Mouse (Mus musculus): ENCODE measurements at regions not wholly inside any gene's neighbourhood (a gene's known extent, or its start where the extent isn't known, plus 50 kb on each side); places are given as distances from the start of the nearest gene placed in this dataset.
A peak's percentile ranks its signal among the peaks of the same experiment; 100 is the strongest.
"Not testable (repeated sequence)": the region's sequence is repeated elsewhere in the genome, so short reads cannot be mapped to it uniquely, and the experiment has no call there.

GRCm38 (mm10) chr3:98968811-98969210 lies 75.8 kb upstream of the Hao2 start:
- Histone ChIP-seq H3K9me3 (replicated peaks) (no peaks in the 10 kb centered on the region), H3K4me2 (no peak overlapping the region), H3K4me3 (replicated peaks) (no peak overlapping the region), H3K27me3 (replicated peaks) (no peaks in the 10 kb centered on the region), H3K4me1 (no peaks in the 10 kb centered on the region), H3K27ac (replicated peaks) (no peak overlapping the region), H3K36me3 (no peaks in the 10 kb centered on the region), H3K9ac (replicated peaks) (no peak overlapping the region)
- ATAC-seq (ENCODE audit: low FRiP score) = peak; percentile 76; the same call in 1 of the 2 replicates
- WGBS = 42% methylated on average over 4 of the region's 4 CpGs

GRCm38 (mm10) chr3:98975777-98976176 lies 82.7 kb upstream of the Hao2 start:
- WGBS = 7% methylated on average over 3 of the region's 3 CpGs
- Histone ChIP-seq H3K9ac (replicated peaks) (no peak overlapping the region), H3K4me1 (no peaks in the 10 kb centered on the region), H3K36me3 (no peaks in the 10 kb centered on the region), H3K27me3 (replicated peaks) (no peaks in the 10 kb centered on the region), H3K4me2 (no peak overlapping the region), H3K9me3 (replicated peaks) (no peaks in the 10 kb centered on the region), H3K27ac (replicated peaks) (no peak overlapping the region), H3K4me3 (replicated peaks) (no peak overlapping the region)
- 0 out of 2 replicates have a peak, but pooled peaks have one; percentile 63 for ATAC-seq (ENCODE audit: low FRiP score)

- WGBS = 95% methylated on average over 1 of the region's 1 CpGs
- Histone ChIP-seq H3K36me3 (no peaks in the 10 kb centered on the region), H3K9me3 (replicated peaks) (no peaks in the 10 kb centered on the region), H3K27me3 (replicated peaks) (no peaks in the 10 kb centered on the region), H3K4me3 (replicated peaks) (no peak overlapping the region), H3K27ac (replicated peaks) (no peak overlapping the region), H3K4me1 (no peaks in the 10 kb centered on the region), H3K4me2 (no peak overlapping the region), H3K9ac (replicated peaks) (no peak overlapping the region)
- ATAC-seq (ENCODE audit: low FRiP score) = no peak
Observed at GRCm38 (mm10) chr3:98982787-98983186, 89.7 kb upstream of the Hao2 start.

- ATAC-seq (ENCODE audit: low FRiP score); H3K36me3 ChIP-seq: not testable (repeated sequence)
Observed at GRCm38 (mm10) chr3:98987266-98987665, 94.2 kb upstream of the Hao2 start.

GRCm38 (mm10) chr3:98990801-98991200 lies 97.8 kb upstream of the Hao2 start:
- peak; percentile 83 for ATAC-seq (ENCODE audit: low FRiP score)
- H3K36me3 ChIP-seq = no peaks in the 10 kb centered on the region
- peak overlapping the region; percentile 1; the same call in 1 of the 2 replicates for H3K4me2 ChIP-seq
- H3K4me1 ChIP-seq = no peaks in the 10 kb centered on the region
- H3K9ac ChIP-seq (replicated peaks) = no peak overlapping the region
- H3K27ac ChIP-seq (replicated peaks) = no peak overlapping the region
- H3K27me3 ChIP-seq (replicated peaks) = no peaks in the 10 kb centered on the region
- H3K9me3 ChIP-seq (replicated peaks) = no peaks in the 10 kb centered on the region
- no peak overlapping the region for H3K4me3 ChIP-seq (replicated peaks)
- WGBS = 35% methylated on average over 10 of the region's 10 CpGs

More at GRCm38 (mm10) chr3:98987266-98987665, 94.2 kb upstream of the Hao2 start:
- not testable (repeated sequence) for H3K4me3 ChIP-seq (replicated peaks); H3K27me3 ChIP-seq (replicated peaks); H3K9ac ChIP-seq (replicated peaks); H3K4me2 ChIP-seq; H3K27ac ChIP-seq (replicated peaks); H3K9me3 ChIP-seq (replicated peaks); H3K4me1 ChIP-seq
- WGBS = 73% methylated on average over 2 of the region's 2 CpGs

- no peak overlapping the region for H3K9ac ChIP-seq (replicated peaks)
- H3K4me1 ChIP-seq = no peaks in the 10 kb centered on the region
- H3K4me3 ChIP-seq (replicated peaks) = no peak overlapping the region
- H3K27me3 ChIP-seq (replicated peaks) = no peaks in the 10 kb centered on the region
- H3K4me2 ChIP-seq = no peak overlapping the region
- no peak overlapping the region for H3K27ac ChIP-seq (replicated peaks)
- WGBS = 78% methylated on average over 6 of the region's 6 CpGs
- ATAC-seq (ENCODE audit: low FRiP score) = no peak
- H3K9me3 ChIP-seq (replicated peaks) = no peaks in the 10 kb centered on the region
- no peaks in the 10 kb centered on the region for H3K36me3 ChIP-seq
Observed at GRCm38 (mm10) chr3:98991276-98991675, 98.2 kb upstream of the Hao2 start.

- Histone ChIP-seq H3K4me3 (replicated peaks) (no peak overlapping the region), H3K4me2 (no peak overlapping the region), H3K27me3 (replicated peaks) (no peaks in the 10 kb centered on the region), H3K4me1 (no peaks in the 10 kb centered on the region), H3K9ac (replicated peaks) (no peak overlapping the region), H3K36me3 (no peaks in the 10 kb centered on the region), H3K9me3 (replicated peaks) (no peaks in the 10 kb centered on the region), H3K27ac (replicated peaks) (no peak overlapping the region)
- ATAC-seq (ENCODE audit: low FRiP score) = no peak
Observed at GRCm38 (mm10) chr3:98994086-98994485, 101.0 kb upstream of the Hao2 start.

- H3K27me3 ChIP-seq (replicated peaks) = no peaks in the 10 kb centered on the region
- no peak overlapping the region for H3K9ac ChIP-seq (replicated peaks)
- no peaks in the 10 kb centered on the region for H3K36me3 ChIP-seq
- H3K4me1 ChIP-seq = no peaks in the 10 kb centered on the region
- H3K9me3 ChIP-seq (replicated peaks) = no peaks in the 10 kb centered on the region
- WGBS = 85% methylated on average over 1 of the region's 1 CpGs
- no peak for ATAC-seq (ENCODE audit: low FRiP score)
- no peak overlapping the region for H3K27ac ChIP-seq (replicated peaks)
- no peak overlapping the region for H3K4me2 ChIP-seq
- no peak overlapping the region for H3K4me3 ChIP-seq (replicated peaks)
Observed at GRCm38 (mm10) chr3:99030636-99031035, 110.2 kb upstream of the Wars2 start.

- H3K4me1 ChIP-seq = no peaks in the 10 kb centered on the region
- H3K27me3 ChIP-seq (replicated peaks) = no peaks in the 10 kb centered on the region
- no peak overlapping the region for H3K4me3 ChIP-seq (replicated peaks)
- H3K27ac ChIP-seq (replicated peaks) = no peak overlapping the region
- no peak overlapping the region for H3K4me2 ChIP-seq
- H3K9me3 ChIP-seq (replicated peaks) = no peaks in the 10 kb centered on the region
- H3K9ac ChIP-seq (replicated peaks) = no peak overlapping the region
- no peak for ATAC-seq (ENCODE audit: low FRiP score)
- H3K36me3 ChIP-seq = no peaks in the 10 kb centered on the region
- 72% methylated on average over 6 of the region's 6 CpGs for WGBS
Observed at GRCm38 (mm10) chr3:99046190-99046589, 94.7 kb upstream of the Wars2 start.

GRCm38 (mm10) chr3:99047156-99047555 lies 93.7 kb upstream of the Wars2 start:
- Histone ChIP-seq H3K9ac (replicated peaks) (no peak overlapping the region), H3K4me3 (replicated peaks) (no peak overlapping the region), H3K9me3 (replicated peaks) (no peaks in the 10 kb centered on the region), H3K36me3 (no peaks in the 10 kb centered on the region), H3K27me3 (replicated peaks) (no peaks in the 10 kb centered on the region), H3K4me1 (no peaks in the 10 kb centered on the region), H3K4me2 (no peak overlapping the region), H3K27ac (replicated peaks) (no peak overlapping the region)
- no peak for ATAC-seq (ENCODE audit: low FRiP score)
- 76% methylated on average over 5 of the region's 5 CpGs for WGBS

- WGBS = 51% methylated on average over 2 of the region's 2 CpGs
- Histone ChIP-seq H3K27ac (replicated peaks) (no peak overlapping the region), H3K9ac (replicated peaks) (no peak overlapping the region), H3K9me3 (replicated peaks) (no peaks in the 10 kb centered on the region), H3K4me3 (replicated peaks) (no peak overlapping the region), H3K4me2 (no peak overlapping the region), H3K36me3 (no peaks in the 10 kb centered on the region), H3K4me1 (no peaks in the 10 kb centered on the region), H3K27me3 (replicated peaks) (no peaks in the 10 kb centered on the region)
- ATAC-seq (ENCODE audit: low FRiP score) = no peak
Observed at GRCm38 (mm10) chr3:99049305-99049704, 91.6 kb upstream of the Wars2 start.

- Histone ChIP-seq H3K9ac (replicated peaks) (no peak overlapping the region), H3K4me3 (replicated peaks) (no peak overlapping the region), H3K27ac (replicated peaks) (no peak overlapping the region), H3K9me3 (replicated peaks) (no peaks in the 10 kb centered on the region), H3K36me3 (no peaks in the 10 kb centered on the region), H3K4me1 (no peaks in the 10 kb centered on the region), H3K27me3 (replicated peaks) (no peaks in the 10 kb centered on the region), H3K4me2 (no peak overlapping the region)
- no peak for ATAC-seq (ENCODE audit: low FRiP score)
- WGBS = 87% methylated on average over 4 of the region's 4 CpGs
Observed at GRCm38 (mm10) chr3:99052176-99052575, 88.7 kb upstream of the Wars2 start.

- no peak overlapping the region for H3K4me2 ChIP-seq
- no peaks in the 10 kb centered on the region for H3K27me3 ChIP-seq (replicated peaks)
- no peak for ATAC-seq (ENCODE audit: low FRiP score)
- H3K9ac ChIP-seq (replicated peaks) = no peak overlapping the region
- H3K4me1 ChIP-seq = no peaks in the 10 kb centered on the region
- H3K36me3 ChIP-seq = no peaks in the 10 kb centered on the region
- WGBS = 89% methylated on average over 3 of the region's 3 CpGs
- H3K27ac ChIP-seq (replicated peaks) = no peak overlapping the region
- H3K9me3 ChIP-seq (replicated peaks) = no peaks in the 10 kb centered on the region
- H3K4me3 ChIP-seq (replicated peaks) = no peak overlapping the region
Observed at GRCm38 (mm10) chr3:99067168-99067567, 73.7 kb upstream of the Wars2 start.

Measured in neural tube, embryonic 15.5 days (tissue).